Mouse (Mus musculus) hematopoietic stem cell, adult 5-6 weeks (primary cell): Measurements from ENCODE around the gene Tcp11l2. TPM values are rescaled to one million over a fixed set of nuclear protein-coding genes. Genes with fewer than 3 reads are reported as not detected.
A peak's percentile ranks its signal among the peaks of the same experiment; 100 is the strongest.

Experiments used
- ATAC-seq, 2 experiments: fragments of 125-278 bp in 1 of 2; replicated peaks in 1 of 2; 2 replicates each; pipeline ENCODE4 v1.8.0; 2016 to 2017; ENCODE audit warnings: inconsistent platforms in 2 of 2, mild to moderate bottlenecking in 2 of 2, moderate number of reproducible peaks in 2 of 2, low read depth in 1 of 2, moderate TSS enrichment in 1 of 2; ENCODE audit not compliant: low FRiP score in 2 of 2, poor library complexity in 2 of 2, severe bottlenecking in 2 of 2, insufficient read depth in 1 of 2, low TSS enrichment in 1 of 2
- total RNA-seq: library from RNA; stranded (forward); fragments of 172-1452, 232-1000 nt; gene quantifications from 2 replicates; pipeline ENCODE4 v1.2.3, GENCODE M21; 2017

The Tcp11l2 gene
- total RNA-seq, 1 experiment from 2014 or later = 21.7 TPM

DNA sequence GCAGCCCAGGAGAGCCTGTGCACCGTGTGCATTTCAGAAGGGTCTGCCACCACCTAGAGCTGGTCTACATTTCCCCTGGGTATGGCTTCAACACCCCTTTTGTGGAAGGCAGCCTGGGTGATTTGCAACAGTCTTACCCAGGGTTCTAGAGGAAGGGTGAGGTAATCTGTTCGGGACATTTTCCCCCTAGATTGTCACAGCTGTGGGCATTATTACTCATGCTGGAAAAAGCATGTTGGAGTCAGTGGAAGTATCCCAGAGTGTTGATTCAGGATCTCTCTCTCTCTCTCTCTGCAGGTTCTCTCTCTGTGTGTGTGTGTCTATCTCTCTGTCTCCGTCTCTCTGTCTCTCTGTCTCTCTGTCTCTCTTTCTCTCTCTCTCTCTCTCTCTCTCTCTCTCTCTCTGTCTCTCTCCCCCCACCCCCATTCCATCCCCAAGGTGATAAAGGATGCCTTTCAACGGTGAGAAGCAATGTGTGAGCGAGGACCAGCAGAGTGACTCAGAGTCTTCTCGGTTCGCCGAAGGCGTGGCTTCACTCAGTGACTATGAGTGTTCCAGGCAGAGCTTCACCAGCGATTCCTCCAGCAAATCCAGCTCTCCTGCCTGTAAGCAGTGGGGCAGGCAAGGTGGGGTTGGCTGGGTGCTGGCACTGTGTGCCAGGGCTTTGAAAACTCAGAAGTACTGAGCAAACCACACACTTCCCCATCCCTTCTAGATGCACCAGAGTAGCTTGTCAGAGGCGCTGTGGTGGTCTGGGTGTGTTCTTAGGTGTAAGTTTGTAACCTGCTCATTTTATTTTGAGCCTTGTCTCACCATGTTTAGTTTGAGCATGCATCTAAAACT lies 8.2 kb downstream of the Tcp11l2 start:
- ATAC-seq = peak; percentile 69 to 71; a peak in 3 of 4 replicates

DNA sequence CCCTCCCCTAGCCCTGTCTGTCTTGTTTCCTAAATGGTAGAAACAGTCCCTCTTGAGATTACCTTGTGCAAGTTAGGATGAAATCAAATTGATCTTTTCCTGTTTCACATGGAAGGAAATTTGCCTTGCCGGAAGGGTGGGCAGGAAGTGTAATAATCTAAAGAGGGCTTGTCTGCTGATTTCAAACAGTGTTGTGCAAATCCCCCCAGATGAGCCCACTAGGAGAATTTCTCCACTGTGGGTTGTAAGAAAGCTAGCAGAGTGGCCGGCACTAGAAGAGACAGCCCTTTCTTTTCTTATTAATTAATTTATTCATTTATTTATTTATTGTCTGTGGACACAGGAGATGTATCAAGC lies 8.8 kb downstream of the Tcp11l2 start:
- peak in 1 of 2 experiments; percentile 40; a peak in 2 of 4 replicates for ATAC-seq

DNA sequence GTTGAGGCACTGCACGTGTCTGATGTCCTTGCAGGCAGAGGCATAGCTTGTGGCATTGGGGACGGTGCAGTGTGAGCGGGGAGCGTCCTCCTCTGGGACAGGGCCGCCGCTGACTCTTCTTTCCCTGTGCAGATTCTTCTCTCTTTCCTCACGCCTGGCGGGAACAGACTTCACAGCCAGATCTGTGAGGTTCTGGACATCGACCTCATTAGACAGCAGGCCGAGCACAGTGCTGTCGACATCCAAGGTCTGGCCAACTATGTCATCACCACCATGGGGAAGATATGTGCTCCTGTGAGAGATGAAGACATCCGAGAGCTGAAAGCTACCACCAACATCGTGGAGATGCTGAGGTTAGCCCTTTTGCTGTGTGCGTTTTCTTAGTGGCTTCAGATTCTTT lies 14.5 kb downstream of the Tcp11l2 start:
- ATAC-seq = no peak

DNA sequence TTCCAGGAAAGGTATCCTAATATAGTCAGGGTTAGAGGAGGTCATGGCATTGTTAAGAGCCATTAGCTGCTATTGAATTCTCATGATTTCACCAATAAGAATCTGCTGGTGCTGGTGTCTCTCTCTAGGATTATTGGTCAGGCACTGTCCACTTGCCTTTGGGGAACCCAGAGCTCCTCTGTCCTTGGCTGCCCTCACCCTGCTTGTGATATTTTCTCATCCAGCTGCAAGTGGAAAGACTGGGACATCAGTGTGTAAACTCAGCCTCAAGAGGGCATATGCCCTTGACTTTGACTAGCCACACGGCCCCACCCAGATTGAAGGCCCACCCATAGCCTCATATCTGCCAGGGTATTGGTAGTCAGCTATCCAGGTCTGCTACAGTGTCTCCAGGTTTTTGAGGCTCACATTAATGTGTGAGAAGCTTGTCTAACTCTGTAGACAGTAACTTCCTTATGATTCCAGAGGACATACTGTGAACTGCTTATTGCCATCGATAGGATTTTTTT lies 15.3 kb downstream of the Tcp11l2 start:
- no peak for ATAC-seq

DNA sequence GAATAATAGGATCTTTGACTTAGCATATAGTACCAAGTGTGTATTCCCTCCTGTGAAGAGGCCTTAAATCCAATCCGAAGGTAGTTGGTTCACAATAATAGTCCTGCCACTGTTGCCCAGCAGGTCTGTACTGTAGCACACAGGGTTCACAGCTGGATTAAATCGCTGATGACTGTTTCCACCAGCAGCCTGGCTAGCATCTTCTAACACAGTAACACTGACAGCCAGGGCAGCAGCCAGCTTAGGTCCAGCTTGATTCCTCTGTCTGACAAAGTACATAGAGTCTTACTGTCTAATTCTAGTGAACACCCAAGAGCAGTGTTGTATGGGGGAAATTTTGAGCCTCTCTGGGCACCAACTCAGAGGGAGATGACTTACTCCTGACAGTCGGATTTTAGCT lies 16.3 kb downstream of the Tcp11l2 start:
- no peak for ATAC-seq

DNA sequence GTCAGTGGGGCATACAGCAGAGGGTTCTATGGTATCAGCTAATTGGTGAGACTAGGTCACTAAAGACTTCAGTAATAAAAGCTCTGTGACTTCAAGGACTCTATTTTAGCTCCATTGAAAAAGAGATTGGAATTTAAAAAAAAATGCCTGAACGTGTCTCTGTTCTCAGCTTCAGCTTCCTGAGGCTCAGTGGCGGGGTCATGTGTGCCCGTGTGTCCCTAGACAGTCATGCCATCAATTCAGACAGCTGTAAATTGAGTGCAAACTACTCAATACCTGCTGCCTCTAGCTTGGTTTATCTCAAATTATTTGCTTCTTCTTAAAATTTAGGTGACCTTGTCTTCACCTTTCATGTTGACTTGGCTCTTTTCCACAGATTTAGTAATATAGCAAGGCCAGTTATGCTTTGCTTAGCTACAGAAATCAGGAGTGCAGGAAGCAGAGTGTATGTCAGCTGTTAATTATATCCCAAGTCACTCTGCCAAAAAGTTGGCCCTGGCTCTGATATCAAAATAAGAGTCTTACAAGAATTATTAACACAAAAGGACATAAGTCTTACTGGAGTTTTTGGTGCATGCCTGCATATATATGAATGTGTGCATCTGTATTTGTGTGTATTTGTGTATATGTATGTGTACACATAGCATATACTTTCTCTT lies 20.8 kb downstream of the Tcp11l2 start:
- no peak for ATAC-seq

DNA sequence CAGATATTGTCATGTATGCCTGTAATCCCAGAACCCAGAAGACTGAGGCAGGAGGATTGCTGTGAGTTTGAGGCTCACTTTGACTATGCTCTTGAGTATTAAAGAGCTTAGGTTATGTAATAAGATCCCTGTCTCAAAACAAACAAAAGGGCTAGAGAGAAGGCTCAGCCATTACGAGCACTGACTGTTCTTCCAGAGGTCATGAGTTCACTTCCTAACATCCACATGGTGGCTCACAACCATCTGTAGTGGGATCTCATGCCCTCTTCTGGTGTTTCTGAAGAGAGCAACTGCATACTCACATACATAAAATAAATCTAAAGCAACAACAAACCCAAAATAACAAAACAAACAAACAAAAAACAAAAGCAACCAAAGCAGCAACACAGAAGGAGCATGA lies 21.7 kb downstream of the Tcp11l2 start:
- no peak for ATAC-seq

DNA sequence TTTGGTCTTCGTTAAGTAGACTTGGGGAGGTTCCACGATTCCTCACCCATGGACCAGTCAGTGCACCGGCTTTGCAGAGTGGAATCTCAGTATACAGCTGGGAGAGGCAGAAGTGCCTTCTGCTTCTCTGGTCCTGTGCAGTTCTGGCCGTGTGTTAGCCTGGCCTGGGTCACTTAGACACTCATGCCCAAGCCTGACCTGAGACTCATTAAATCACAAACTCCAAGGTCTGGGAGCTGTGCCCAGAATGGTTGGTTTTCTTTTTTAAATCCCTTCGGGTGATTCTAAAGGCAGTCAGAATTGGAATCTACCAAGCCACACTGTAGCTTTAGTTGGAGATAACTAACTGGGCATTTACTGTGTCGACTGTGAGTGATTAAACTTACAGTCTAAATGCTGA lies 23.7 kb downstream of the Tcp11l2 start:
- ATAC-seq = no peak

DNA sequence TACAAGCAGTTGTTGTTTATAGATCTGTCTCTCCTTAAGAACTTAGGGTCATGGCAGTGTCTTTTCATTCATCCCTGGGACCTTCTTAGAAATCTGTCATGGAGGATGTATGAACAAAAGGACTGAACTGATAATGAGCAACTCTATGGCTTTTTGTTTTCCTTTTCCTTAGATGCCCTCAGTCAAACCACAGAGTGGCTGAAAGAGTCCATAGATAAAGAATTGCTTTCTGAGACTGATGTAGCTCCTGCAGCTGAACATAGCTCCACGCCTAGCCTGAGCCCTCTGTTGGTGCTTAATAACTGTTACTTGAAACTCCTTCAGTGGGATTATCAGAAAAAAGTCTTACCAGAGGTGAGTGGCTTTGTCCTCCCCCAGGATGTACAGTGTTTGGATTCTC lies 27.9 kb downstream of the Tcp11l2 start:
- ATAC-seq = no peak

DNA sequence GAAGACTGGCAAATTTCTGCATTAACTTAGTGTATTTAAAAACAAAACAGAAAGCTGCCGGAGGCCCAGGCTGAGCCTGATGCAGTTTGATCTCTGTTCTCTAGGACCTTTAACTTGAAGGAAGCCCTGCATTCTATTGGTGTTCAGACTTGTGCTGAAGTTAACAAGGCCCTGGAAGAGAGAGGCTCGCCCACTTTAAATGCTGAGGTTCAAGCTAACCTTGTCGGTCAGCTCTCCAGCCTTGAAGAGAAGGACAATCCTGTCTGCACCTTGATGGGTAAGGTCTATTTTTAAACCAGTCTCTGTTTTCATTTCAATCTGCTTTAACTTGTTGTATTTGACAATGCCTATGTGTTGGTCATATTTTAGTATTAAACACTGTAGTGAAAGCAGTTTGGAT lies 31.9 kb downstream of the Tcp11l2 start:
- no peak for ATAC-seq

DNA sequence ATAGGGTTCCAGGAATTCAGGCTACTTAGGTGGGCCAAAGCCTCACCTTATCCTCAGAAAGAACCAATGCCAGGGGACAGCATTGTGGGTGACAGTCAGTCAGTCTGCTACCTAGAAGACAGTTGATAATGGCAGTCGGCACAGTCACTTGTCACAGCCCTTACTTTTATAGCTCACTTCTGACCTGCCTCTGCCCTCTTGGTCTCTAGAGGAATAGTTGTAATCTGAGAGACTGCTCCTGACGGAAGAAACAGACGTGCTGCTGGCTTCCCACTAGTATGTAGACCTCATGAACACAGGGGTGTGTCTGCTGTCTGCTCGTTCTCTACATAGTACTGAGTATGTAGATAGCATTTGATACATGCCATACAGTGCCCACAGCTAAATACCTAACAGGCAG lies 33.9 kb downstream of the Tcp11l2 start:
- ATAC-seq = no peak

DNA sequence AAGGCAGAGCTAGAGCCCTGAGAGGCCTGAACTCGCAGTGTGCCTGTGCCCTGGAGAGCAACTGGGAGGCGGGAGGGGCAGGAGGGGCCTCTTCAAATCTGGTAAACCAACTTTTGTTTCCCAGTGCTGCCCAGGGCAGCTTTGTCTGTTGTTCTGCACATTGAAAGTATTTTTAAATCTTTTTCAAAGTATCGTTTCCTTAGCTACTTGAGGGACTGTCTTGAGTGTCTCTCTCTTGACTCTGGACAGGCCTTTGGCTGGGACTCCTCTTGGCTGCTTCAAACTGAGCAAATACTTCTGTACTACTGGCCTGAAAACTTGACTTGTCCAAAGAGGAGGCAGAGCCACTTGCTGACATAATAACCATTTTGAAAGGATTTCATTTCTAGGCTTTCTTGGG lies 34.4 kb downstream of the Tcp11l2 start:
- ATAC-seq = no peak

DNA sequence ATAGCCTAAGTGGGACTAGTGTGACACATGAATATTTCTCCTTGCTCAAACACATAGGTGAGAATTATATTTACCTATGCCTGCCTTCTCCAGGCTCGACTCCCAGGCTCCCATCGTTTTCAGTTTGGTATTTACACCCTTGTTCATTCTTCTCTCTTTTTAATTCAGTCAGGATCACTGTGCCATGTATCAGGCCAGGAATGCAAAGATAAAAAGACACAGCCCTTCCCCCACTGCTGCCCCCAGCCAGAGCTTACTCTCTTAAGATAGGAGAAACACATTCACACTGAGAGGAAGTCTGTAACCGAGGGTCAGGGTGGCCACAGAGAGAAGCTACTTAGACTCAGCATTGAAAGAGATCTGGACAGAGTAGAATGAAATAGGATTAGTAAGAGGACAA lies 35.2 kb downstream of the Tcp11l2 start:
- ATAC-seq = no peak

DNA sequence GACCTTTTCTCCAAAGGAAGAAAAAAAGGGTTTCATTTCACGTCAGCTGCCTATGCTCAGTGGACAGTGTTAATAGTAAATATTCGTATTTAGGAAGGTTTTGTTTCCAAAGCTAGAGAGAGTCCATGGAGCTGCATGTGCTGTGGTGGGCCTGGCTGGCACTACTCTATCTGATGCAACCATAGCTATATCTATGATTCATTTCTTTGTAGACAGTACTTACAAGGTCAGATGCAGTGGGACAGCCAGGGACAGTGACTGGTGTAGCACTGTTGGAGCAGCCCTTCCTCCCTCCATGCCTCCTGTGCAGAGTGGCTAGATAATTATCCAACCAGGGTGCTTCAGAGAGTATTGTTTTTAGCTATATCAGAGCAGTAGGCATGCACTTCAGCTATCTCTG lies 35.9 kb downstream of the Tcp11l2 start:
- no peak for ATAC-seq

DNA sequence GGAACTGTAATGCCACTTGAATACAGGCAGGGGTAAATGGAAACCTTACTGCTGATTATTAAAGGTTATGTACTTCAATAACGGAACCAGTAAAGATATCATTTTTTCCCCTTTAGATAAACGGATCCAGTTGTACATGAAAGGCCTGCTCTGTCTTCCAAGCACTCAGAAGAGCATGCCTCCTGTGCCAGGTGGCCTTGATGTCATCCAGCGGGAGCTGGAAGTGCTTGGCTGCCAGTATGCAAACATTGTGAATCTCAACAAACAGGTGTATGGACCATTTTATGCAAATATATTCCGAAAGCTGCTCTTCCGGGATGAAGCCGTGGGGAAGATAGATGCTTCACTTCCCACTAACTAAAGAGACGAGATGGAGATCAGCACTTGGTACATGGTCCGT lies 36.9 kb downstream of the Tcp11l2 start:
- no peak for ATAC-seq

DNA sequence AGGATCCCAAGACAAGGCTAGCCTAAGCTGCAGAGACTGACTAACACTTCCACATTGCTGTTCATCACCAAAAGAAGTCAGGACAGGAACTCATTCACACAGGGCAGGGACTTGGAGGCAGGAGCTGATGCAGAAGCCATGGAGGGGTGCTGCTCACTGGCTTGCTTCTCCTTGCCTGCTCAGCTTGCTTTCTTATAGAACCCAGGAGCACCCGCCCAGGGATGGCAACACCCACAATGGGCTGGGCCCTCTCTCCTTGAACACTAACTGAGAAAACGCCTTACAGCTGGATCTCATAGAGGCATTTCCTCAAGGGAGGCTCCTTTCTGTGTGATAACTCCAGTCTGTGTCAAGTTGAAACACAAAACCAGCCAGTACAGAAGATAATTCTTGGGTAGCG lies 38.6 kb downstream of the Tcp11l2 start:
- no peak for ATAC-seq

DNA sequence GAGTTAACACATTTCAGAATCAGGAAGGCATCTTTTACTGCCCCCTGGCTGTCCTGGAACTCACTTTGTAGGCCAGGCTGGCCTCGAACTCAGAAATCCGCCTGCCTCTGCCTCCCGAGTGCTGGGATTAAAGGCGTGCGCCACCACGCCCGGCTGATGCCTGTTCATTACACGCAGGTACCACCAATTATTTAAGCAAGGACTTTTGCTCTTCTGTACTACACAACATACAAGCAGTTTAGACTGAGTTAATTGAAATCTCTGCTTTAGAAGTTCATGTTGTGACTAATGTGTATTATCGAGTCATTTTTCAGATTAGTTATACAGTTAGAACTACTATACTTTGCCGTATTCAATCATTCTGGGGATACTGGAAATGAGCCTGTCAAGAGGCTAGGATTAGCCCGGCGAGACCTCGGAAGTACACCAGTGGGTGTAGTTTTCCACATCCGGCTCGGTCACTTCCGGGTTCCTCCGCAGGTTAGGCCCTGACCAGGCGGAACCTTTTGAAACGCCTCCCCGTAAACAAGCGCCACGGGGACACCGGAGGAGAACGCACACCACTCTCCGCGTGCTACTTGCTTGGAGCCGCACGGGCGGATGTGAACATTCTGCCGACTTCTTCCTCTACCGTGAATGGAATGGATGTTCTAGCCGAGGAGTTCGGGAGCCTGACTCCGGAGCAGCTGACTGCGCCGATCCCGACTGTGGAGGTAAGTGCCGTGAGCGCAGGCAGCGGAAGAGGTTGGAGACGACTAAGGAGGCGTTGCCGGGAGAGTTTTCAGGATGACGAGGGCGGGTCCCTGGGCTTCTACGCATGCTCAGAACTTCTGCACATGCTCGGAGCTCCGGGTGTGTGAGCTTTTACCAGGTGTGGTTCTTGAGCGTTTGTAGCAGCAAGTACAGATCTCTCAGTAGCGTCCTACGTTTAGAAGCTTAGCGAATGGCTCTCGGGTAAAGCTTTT lies 45.7 kb downstream of the Tcp11l2 start, which contains the start of gene Polr3b:
Polr3b (plus strand) TSS at position 467 of the 965 bp plus-strand sequence.
- ATAC-seq = peak; percentile 98 to 99
